Mouse (Mus musculus) MEL (cell line): Measurements from ENCODE around the gene Zfp329. TPM values are rescaled to one million over a fixed set of nuclear protein-coding genes. Genes with fewer than 3 reads are reported as not detected.

Experiments used
- DNase-seq: peaks from one replicate; pipeline ENCODE4 v3.0.0; 2011; ENCODE audit warnings: low read depth, low spot score
- H3K27ac ChIP-seq: 2 replicates; pipeline ENCODE4 v1.5.1; 2012; ENCODE audit warnings: low read depth, mild to moderate bottlenecking, control low read depth, low read length, moderate library complexity; ENCODE audit not compliant: control insufficient read depth
- H3K27me3 ChIP-seq, 2 experiments: fragments of 150-350 bp in 1 of 2; sonication (generic) in 1 of 2; 2 replicates each; pipeline ENCODE4 v1.6.1; 2012; ENCODE audit warnings: low read length in 2 of 2, mild to moderate bottlenecking in 2 of 2, improper control_type of control experiment in 1 of 2, moderate library complexity in 1 of 2; ENCODE audit not compliant: insufficient read depth in 2 of 2, control insufficient read depth in 1 of 2
- H3K36me3 ChIP-seq, 2 experiments: 2 replicates each; pipeline ENCODE4 v1.6.1; 2012 to 2014; ENCODE audit warnings: low read length in 2 of 2, improper control_type of control experiment in 1 of 2, inconsistent platforms in 1 of 2, mild to moderate bottlenecking in 1 of 2; ENCODE audit not compliant: insufficient read depth in 2 of 2, control insufficient read depth in 1 of 2
- H3K4me1 ChIP-seq, 2 experiments: fragments of 150-350 bp in 1 of 2; sonication (generic) in 1 of 2; 2 replicates each; pipeline ENCODE4 v1.6.1; 2012; ENCODE audit warnings: low read length in 2 of 2, improper control_type of control experiment in 1 of 2, mild to moderate bottlenecking in 1 of 2; ENCODE audit not compliant: insufficient read depth in 2 of 2, control insufficient read depth in 1 of 2
- H3K4me3 ChIP-seq, 2 experiments: fragments of 150-350 bp in 1 of 2; sonication (generic) in 1 of 2; 2 replicates each; pipeline ENCODE4 v1.5.1; 2012; ENCODE audit warnings: low read depth in 2 of 2, low read length in 2 of 2, mild to moderate bottlenecking in 2 of 2, moderate library complexity in 2 of 2, control low read depth in 1 of 2, improper control_type of control experiment in 1 of 2; ENCODE audit not compliant: control insufficient read depth in 1 of 2, insufficient read depth in 1 of 2
- H3K79me2 ChIP-seq: 2 replicates; pipeline ENCODE4 v1.6.1; 2012; ENCODE audit warnings: mild to moderate bottlenecking, low read length, moderate library complexity; ENCODE audit not compliant: control insufficient read depth, poor library complexity, insufficient read depth
- H3K9ac ChIP-seq: 2 replicates; pipeline ENCODE4 v1.6.1; 2012; ENCODE audit warnings: low read depth, mild to moderate bottlenecking, control low read depth, low read length, moderate library complexity; ENCODE audit not compliant: control insufficient read depth, poor library complexity, severe bottlenecking
- H3K9me3 ChIP-seq: fragments of 150-350 bp; sonication (generic); replicated peaks from 2 replicates; pipeline ENCODE4 v1.6.1; 2012; ENCODE audit warnings: mild to moderate bottlenecking, low read length, improper control_type of control experiment, moderate library complexity; ENCODE audit not compliant: insufficient read depth
- BHLHE40 ChIP-seq: IDR thresholded peaks from 2 replicates; pipeline ENCODE4 v1.6.1; 2012; ENCODE audit warnings: low read depth, mild to moderate bottlenecking, inconsistent platforms, low read length, improper control_type of control experiment, borderline replicate concordance
- CHD1 ChIP-seq: IDR thresholded peaks from 2 replicates; pipeline ENCODE4 v1.6.1; 2012; ENCODE audit warnings: low read depth, mild to moderate bottlenecking, inconsistent platforms, low read length, improper control_type of control experiment
- CHD2 ChIP-seq: IDR thresholded peaks from 2 replicates; pipeline ENCODE4 v1.6.1; 2011; ENCODE audit warnings: low read length, improper control_type of control experiment
- CTCF ChIP-seq, 3 experiments: IDR thresholded peaks in 2 of 3; conservative IDR thresholded peaks in 1 of 3; 2 replicates each; pipeline ENCODE4 v1.5.1; 2011 to 2012; ENCODE audit warnings: low read length in 3 of 3, low read depth in 2 of 3, mild to moderate bottlenecking in 2 of 3, improper control_type of control experiment in 1 of 3, inconsistent platforms in 1 of 3, mixed read lengths in 1 of 3, moderate library complexity in 1 of 3; ENCODE audit not compliant: control insufficient read depth in 1 of 3, insufficient read depth in 1 of 3, poor library complexity in 1 of 3, severe bottlenecking in 1 of 3
- E2F4 ChIP-seq: IDR thresholded peaks from 2 replicates; pipeline ENCODE4 v1.6.1; 2011; ENCODE audit warnings: low read depth, low read length, improper control_type of control experiment, borderline replicate concordance
- ELF1 ChIP-seq: IDR thresholded peaks from 2 replicates; pipeline ENCODE4 v1.6.1; 2014; ENCODE audit warnings: low read depth, mild to moderate bottlenecking, inconsistent platforms, low read length, improper control_type of control experiment, moderate library complexity
- EP300 ChIP-seq, 2 experiments: IDR thresholded peaks; 2 replicates each; pipeline ENCODE4 v1.6.1; 2011; ENCODE audit warnings: improper control_type of control experiment in 2 of 2, low read length in 2 of 2, low read depth in 1 of 2, mild to moderate bottlenecking in 1 of 2
- ETS1 ChIP-seq: IDR thresholded peaks from 2 replicates; pipeline ENCODE4 v1.6.1; 2012; ENCODE audit warnings: low read depth, mild to moderate bottlenecking, inconsistent platforms, low read length, improper control_type of control experiment, moderate library complexity
- GABPA ChIP-seq: IDR thresholded peaks from 2 replicates; pipeline ENCODE4 v1.6.1; 2012; ENCODE audit warnings: low read depth, mild to moderate bottlenecking, inconsistent platforms, low read length, improper control_type of control experiment, moderate library complexity
- GATA1 ChIP-seq: IDR thresholded peaks from 2 replicates; pipeline ENCODE4 v1.6.1; 2011; ENCODE audit warnings: low read depth, low read length, improper control_type of control experiment
- HCFC1 ChIP-seq: IDR thresholded peaks from 2 replicates; pipeline ENCODE4 v1.6.1; 2012; ENCODE audit warnings: low read depth, mild to moderate bottlenecking, inconsistent platforms, low read length, improper control_type of control experiment, moderate library complexity
- JUND ChIP-seq: IDR thresholded peaks from 2 replicates; pipeline ENCODE4 v1.6.1; 2011; ENCODE audit warnings: low read depth, mild to moderate bottlenecking, improper control_type of control experiment, low read length
- KAT2A ChIP-seq: conservative IDR thresholded peaks from 2 replicates; pipeline ENCODE4 v1.6.1; 2012; ENCODE audit warnings: low read depth, low read length, improper control_type of control experiment, inconsistent platforms
- MAX ChIP-seq: IDR thresholded peaks from 2 replicates; pipeline ENCODE4 v1.6.1; 2011; ENCODE audit warnings: low read length, improper control_type of control experiment
- MAZ ChIP-seq: IDR thresholded peaks from 2 replicates; pipeline ENCODE4 v1.6.1; 2012; ENCODE audit warnings: low read depth, mild to moderate bottlenecking, inconsistent platforms, low read length, improper control_type of control experiment
- MEF2A ChIP-seq: IDR thresholded peaks from 2 replicates; pipeline ENCODE4 v1.6.1; 2014; ENCODE audit warnings: low read depth, mild to moderate bottlenecking, inconsistent platforms, low read length, improper control_type of control experiment; ENCODE audit not compliant: poor library complexity, insufficient replicate concordance, severe bottlenecking; ENCODE audit errors: extremely low read depth
- MXI1 ChIP-seq: IDR thresholded peaks from 2 replicates; pipeline ENCODE4 v1.6.1; 2011; ENCODE audit warnings: mild to moderate bottlenecking, low read depth, low read length, improper control_type of control experiment
- MYB ChIP-seq: IDR thresholded peaks from 2 replicates; pipeline ENCODE4 v1.6.1; 2011; ENCODE audit warnings: mild to moderate bottlenecking, low read depth, low read length, improper control_type of control experiment
- MYC ChIP-seq: IDR thresholded peaks from 2 replicates; pipeline ENCODE4 v1.6.1; 2011; ENCODE audit warnings: low read depth, mild to moderate bottlenecking, low read length, improper control_type of control experiment, moderate library complexity
- NELFE ChIP-seq: IDR thresholded peaks from 2 replicates; pipeline ENCODE4 v1.6.1; 2011; ENCODE audit warnings: low read depth, low read length, improper control_type of control experiment
- NRF1 ChIP-seq: IDR thresholded peaks from 2 replicates; pipeline ENCODE4 v1.6.1; 2014; ENCODE audit warnings: low read depth, mild to moderate bottlenecking, inconsistent platforms, low read length, improper control_type of control experiment, moderate library complexity; ENCODE audit not compliant: poor library complexity, insufficient read depth, severe bottlenecking
- POLR2A ChIP-seq, 2 experiments: IDR thresholded peaks; 2 replicates each; pipeline ENCODE4 v1.6.1; 2011 to 2012; ENCODE audit warnings: low read length in 2 of 2, mild to moderate bottlenecking in 2 of 2, control low read depth in 1 of 2, improper control_type of control experiment in 1 of 2, low read depth in 1 of 2, moderate library complexity in 1 of 2; ENCODE audit not compliant: control insufficient read depth in 1 of 2, insufficient read depth in 1 of 2, poor library complexity in 1 of 2
- POLR2AphosphoS2 ChIP-seq: IDR thresholded peaks from 2 replicates; pipeline ENCODE4 v1.6.1; 2011; ENCODE audit warnings: low read length, improper control_type of control experiment
- POLR2AphosphoS5 ChIP-seq: IDR thresholded peaks from 2 replicates; pipeline ENCODE4 v1.6.1; 2012; ENCODE audit warnings: low read depth, borderline replicate concordance, mild to moderate bottlenecking, inconsistent platforms, low read length, moderate library complexity, mixed read lengths
- RAD21 ChIP-seq: IDR thresholded peaks from 2 replicates; pipeline ENCODE4 v1.6.1; 2011; ENCODE audit warnings: mild to moderate bottlenecking, low read depth, low read length, improper control_type of control experiment
- RCOR1 ChIP-seq: IDR thresholded peaks from 2 replicates; pipeline ENCODE4 v1.6.1; 2012; ENCODE audit warnings: low read depth, mild to moderate bottlenecking, inconsistent platforms, low read length, improper control_type of control experiment
- SIN3A ChIP-seq: IDR thresholded peaks from 2 replicates; pipeline ENCODE4 v1.6.1; 2012; ENCODE audit warnings: low read length, improper control_type of control experiment, inconsistent platforms
- TAL1 ChIP-seq: IDR thresholded peaks from 2 replicates; pipeline ENCODE4 v1.6.1; 2012; ENCODE audit warnings: mild to moderate bottlenecking, inconsistent platforms, low read length, moderate library complexity, mixed read lengths
- TBP ChIP-seq: IDR thresholded peaks from 2 replicates; pipeline ENCODE4 v1.8.0; 2011; ENCODE audit warnings: low read depth, low read length, improper control_type of control experiment
- UBTF ChIP-seq: IDR thresholded peaks from 2 replicates; pipeline ENCODE4 v1.6.1; 2012; ENCODE audit warnings: low read depth, mild to moderate bottlenecking, inconsistent platforms, low read length, improper control_type of control experiment, moderate library complexity, borderline replicate concordance; ENCODE audit not compliant: insufficient read depth
- USF1 ChIP-seq: IDR thresholded peaks from 2 replicates; pipeline ENCODE4 v1.6.1; 2014; ENCODE audit warnings: low read depth, mild to moderate bottlenecking, inconsistent platforms, low read length, improper control_type of control experiment, moderate library complexity
- USF2 ChIP-seq, 2 experiments: IDR thresholded peaks; 2 replicates each; pipeline ENCODE4 v1.6.1; 2011 to 2012; ENCODE audit warnings: improper control_type of control experiment in 2 of 2, low read length in 2 of 2, borderline replicate concordance in 1 of 2, inconsistent platforms in 1 of 2, low read depth in 1 of 2, mild to moderate bottlenecking in 1 of 2; ENCODE audit not compliant: insufficient read depth in 1 of 2
- ZKSCAN1 ChIP-seq: IDR thresholded peaks from 2 replicates; pipeline ENCODE4 v1.6.1; 2012; ENCODE audit warnings: low read depth, mild to moderate bottlenecking, inconsistent platforms, low read length, improper control_type of control experiment, moderate library complexity
- ZMIZ1 ChIP-seq: IDR thresholded peaks from 2 replicates; pipeline ENCODE4 v1.6.1; 2012; ENCODE audit warnings: low read depth, mild to moderate bottlenecking, inconsistent platforms, low read length, improper control_type of control experiment, moderate library complexity
- ZNF384 ChIP-seq: IDR thresholded peaks from 2 replicates; pipeline ENCODE4 v1.6.1; 2012; ENCODE audit warnings: low read depth, mild to moderate bottlenecking, inconsistent platforms, low read length, improper control_type of control experiment
- polyA plus RNA-seq, 2 experiments: library from polyadenylated mRNA; stranded (reverse) in 1 of 2; unstranded in 1 of 2; fragments of >175 nt in 1 of 2; fragments of >200 nt in 1 of 2; gene quantifications; 2 replicates each; pipeline versions ENCODE4 v1.2.1 to v1.2.4; 2012; ENCODE audit warnings: low replicate concordance in 2 of 2, low read depth in 1 of 2; ENCODE audit not compliant: insufficient read length in 2 of 2, insufficient read depth in 1 of 2, missing spikeins in 1 of 2
- total RNA-seq: library from RNA; depleted of rRNA; stranded (reverse); fragments of 300-350 nt; gene quantifications from 2 replicates; pipeline ENCODE4 v1.2.3, GENCODE M21; 2012; rRNA removed

Gene Zfp329
- total RNA-seq (2.8 and 3.2 TPM in 2 replicates), polyA plus RNA-seq (1 to 10 TPM in 1 of 2 experiments, not detected in 1; 3.4 TPM)

GRCm38 (mm10) chr7:12818521-12819295, at the start of gene Zfp329:
Gene Zfp329 (minus strand): TSS chr7:12818858.
- H3K36me3 ChIP-seq, result peaks cover 0 to 4% of the 10 kb centered on the region in 2 experiments; a peak in 1 of 4 replicates
- no peaks in the 10 kb centered on the region; a peak in 1 of 4 replicates for H3K4me1 ChIP-seq
- H3K27me3 ChIP-seq, result no peaks in the 10 kb centered on the region
- H3K9ac ChIP-seq, result peak within 1 kb of the TSS; percentile 84
- peak; percentile 94 for DNase-seq
- H3K9me3 ChIP-seq, result no peaks in the 10 kb centered on the region
- peak within 1 kb of the TSS; percentile 35; the same call in 1 of the 2 replicates for H3K27ac ChIP-seq
- H3K4me3 ChIP-seq, result peak within 1 kb of the TSS; percentile 91 to 97
- peaks cover 5% of the 10 kb centered on the region for H3K79me2 ChIP-seq
- TF ChIP-seq BHLHE40, result no peak
- TF ChIP-seq GABPA, result no peak
- TF ChIP-seq KAT2A, result no peak
- TF ChIP-seq TBP, result peak; percentile 79
- no peak for TF ChIP-seq ZNF384
- TF ChIP-seq MEF2A, result no peak
- TF ChIP-seq CTCF (IDR thresholded peaks at IDR 0.05 in 2 of 3, conservative IDR thresholded peaks at IDR 0.05 in 1 of 3; ENCODE audit: control insufficient read depth in 1 of 3, insufficient read depth in 1 of 3, low read depth in 2 of 3, low read length in 3 of 3, poor library complexity in 1 of 3, severe bottlenecking in 1 of 3), result no peak
- TF ChIP-seq MAZ, result no peak
- TF ChIP-seq ELF1, result no peak
- no peak for TF ChIP-seq CHD1
- TF ChIP-seq MYB, result no peak
- TF ChIP-seq POLR2A (IDR thresholded peaks at IDR 0.05; ENCODE audit: control insufficient read depth in 1 of 2, insufficient read depth in 1 of 2, low read depth in 1 of 2, low read length in 2 of 2, poor library complexity in 1 of 2), result peak; percentile 78 to 93
- TF ChIP-seq ZKSCAN1, result no peak
- TF ChIP-seq MYC, result 0 out of 2 replicates have a peak, but pooled peaks have one; percentile 10
- TF ChIP-seq MXI1, result peak; percentile 15
- TF ChIP-seq HCFC1, result peak; percentile 70
- no peak for TF ChIP-seq EP300 (IDR thresholded peaks at IDR 0.05; ENCODE audit: low read depth in 1 of 2, low read length in 2 of 2)
- no peak for TF ChIP-seq CHD2
- no peak; the same call in 1 of the 2 replicates for TF ChIP-seq POLR2AphosphoS5
- TF ChIP-seq NELFE, result peak; percentile 95
- TF ChIP-seq NRF1, result peak; percentile 86
- peak; percentile 33; the same call in 1 of the 2 replicates for TF ChIP-seq SIN3A
- no peak for TF ChIP-seq USF1
- TF ChIP-seq ETS1, result no peak
- no peak for TF ChIP-seq E2F4
- peak; percentile 55 for TF ChIP-seq ZMIZ1
- TF ChIP-seq GATA1, result no peak
- no peak for TF ChIP-seq UBTF
- TF ChIP-seq POLR2AphosphoS2, result peak; percentile 89
- no peak for TF ChIP-seq USF2 (IDR thresholded peaks at IDR 0.05; ENCODE audit: borderline replicate concordance in 1 of 2, insufficient read depth in 1 of 2, low read depth in 1 of 2, low read length in 2 of 2)
- no peak for TF ChIP-seq TAL1
- peak; percentile 35; the same call in 1 of the 2 replicates for TF ChIP-seq MAX
- TF ChIP-seq JUND, result no peak
- no peak for TF ChIP-seq RAD21
- 0 out of 2 replicates have a peak, but pooled peaks have one; percentile 25 for TF ChIP-seq RCOR1
